Mouse (Mus musculus) forebrain, embryonic 11.5 days (tissue): ENCODE measurements at regions not wholly inside any gene's neighbourhood (a gene's known extent, or its start where the extent isn't known, plus 50 kb on each side); places are given as distances from the start of the nearest gene placed in this dataset.

Source experiments
- ATAC-seq: fragments of 200-750 bp; cut with Nextera tagmentation; replicated peaks from 2 replicates; pipeline ENCODE4 v1.8.0; 2017; ENCODE audit warnings: moderate TSS enrichment; ENCODE audit not compliant: low FRiP score
- DNase-seq: peaks from one replicate; pipeline ENCODE4 v3.0.0-alpha.2; 2017; ENCODE audit warnings: low spot score
- H3K27ac ChIP-seq: fragments of 300-500 bp; sonication (generic); 2 replicates; pipeline ENCODE4 v1.5.1; 2014; ENCODE audit warnings: low read depth, low read length
- H3K27me3 ChIP-seq: fragments of 300-500 bp; sonication (generic); 2 replicates; pipeline ENCODE4 v1.6.1; 2014; ENCODE audit warnings: mild to moderate bottlenecking, low read length, mixed read lengths; ENCODE audit not compliant: control insufficient read depth, insufficient read depth
- H3K36me3 ChIP-seq: fragments of 300-500 bp; sonication (generic); 2 replicates; pipeline ENCODE4 v1.6.1; 2014; ENCODE audit warnings: mild to moderate bottlenecking, low read length, moderate library complexity, mixed read lengths; ENCODE audit not compliant: control insufficient read depth, insufficient read depth
- H3K4me1 ChIP-seq: fragments of 300-500 bp; sonication (generic); replicated peaks from 2 replicates; pipeline ENCODE4 v1.6.1; 2014; ENCODE audit warnings: low read length, mixed read lengths; ENCODE audit not compliant: control insufficient read depth, insufficient read depth
- H3K4me2 ChIP-seq: fragments of 300-500 bp; sonication (generic); 2 replicates; pipeline ENCODE4 v1.6.1; 2014; ENCODE audit warnings: low read depth, mild to moderate bottlenecking, low read length, moderate library complexity, mixed read lengths; ENCODE audit not compliant: severe bottlenecking
- H3K4me3 ChIP-seq: fragments of 300-500 bp; sonication (generic); 2 replicates; pipeline ENCODE4 v1.5.1; 2014; ENCODE audit warnings: low read depth, low read length
- H3K9ac ChIP-seq: fragments of 300-500 bp; sonication (generic); 2 replicates; pipeline ENCODE4 v1.6.1; 2014; ENCODE audit warnings: low read length
- H3K9me3 ChIP-seq: fragments of 300-500 bp; sonication (generic); 2 replicates; pipeline ENCODE4 v1.6.1; 2016; ENCODE audit warnings: low read length, mixed read lengths; ENCODE audit not compliant: control insufficient read depth
- WGBS: fragments of 180-500 bp; shearing (Covaris S2); extraction: QIAGEN DNeasy Blood & Tissue Kit; methylation state at CpG from one replicate; pipeline ENCODE4 v1.1.7; 2014; 5-methylcytosine and 5-hydroxymethylcytosine counted together

GRCm38 (mm10) chr2:128493871-128494270, 97.1 kb upstream of the Spdye4c start:
- no peaks in the 10 kb centered on the region for H3K9me3 ChIP-seq
- no peaks in the 10 kb centered on the region for H3K27me3 ChIP-seq
- ATAC-seq (no peak), DNase-seq (no peak)
- no peak overlapping the region for H3K27ac ChIP-seq
- no peak overlapping the region for H3K4me2 ChIP-seq
- no peak overlapping the region for H3K9ac ChIP-seq
- 85% methylated on average over 5 of the region's 5 CpGs for WGBS
- no peak overlapping the region for H3K4me3 ChIP-seq
- no peaks in the 10 kb centered on the region for H3K4me1 ChIP-seq
- H3K36me3 ChIP-seq = no peaks in the 10 kb centered on the region

- DNase-seq = no peak
- Histone ChIP-seq H3K4me1 (no peaks in the 10 kb centered on the region), H3K27me3 (no peaks in the 10 kb centered on the region), H3K27ac (no peak overlapping the region), H3K4me3 (no peak overlapping the region), H3K4me2 (no peak overlapping the region), H3K9me3 (no peaks in the 10 kb centered on the region), H3K36me3 (no peaks in the 10 kb centered on the region), H3K9ac (no peak overlapping the region)
- no peak for ATAC-seq
- 38% methylated on average over 3 of the region's 3 CpGs for WGBS
Observed at GRCm38 (mm10) chr2:128497891-128498290, 93.1 kb upstream of the Spdye4c start.

- no peak overlapping the region for H3K9ac ChIP-seq
- no peaks in the 10 kb centered on the region for H3K4me1 ChIP-seq
- no peak for DNase-seq
- H3K36me3 ChIP-seq = no peaks in the 10 kb centered on the region
- H3K9me3 ChIP-seq = no peaks in the 10 kb centered on the region
- H3K27me3 ChIP-seq = no peaks in the 10 kb centered on the region
- no peak overlapping the region for H3K27ac ChIP-seq
- 87% methylated on average over 5 of the region's 5 CpGs for WGBS
- no peak overlapping the region for H3K4me3 ChIP-seq
- H3K4me2 ChIP-seq = no peak overlapping the region
- ATAC-seq = no peak
Observed at GRCm38 (mm10) chr2:128498611-128499010, 92.4 kb upstream of the Spdye4c start.

- Histone ChIP-seq H3K4me3 (no peak overlapping the region), H3K4me1 (no peaks in the 10 kb centered on the region), H3K4me2 (no peak overlapping the region), H3K27me3 (no peaks in the 10 kb centered on the region), H3K9me3 (no peaks in the 10 kb centered on the region), H3K9ac (no peak overlapping the region), H3K36me3 (no peaks in the 10 kb centered on the region), H3K27ac (no peak overlapping the region)
- ATAC-seq = no peak
- 84% methylated on average over 14 of the region's 14 CpGs for WGBS
- no peak for DNase-seq
Observed at GRCm38 (mm10) chr2:128499575-128500184, 91.3 kb upstream of the Spdye4c start.

- Histone ChIP-seq H3K9me3 (no peaks in the 10 kb centered on the region), H3K36me3 (no peaks in the 10 kb centered on the region), H3K4me3 (no peak overlapping the region), H3K9ac (no peak overlapping the region), H3K4me2 (no peak overlapping the region), H3K27ac (no peak overlapping the region), H3K27me3 (no peaks in the 10 kb centered on the region), H3K4me1 (no peaks in the 10 kb centered on the region)
- 80% methylated on average over 4 of the region's 4 CpGs for WGBS
- no peak for DNase-seq
- no peak for ATAC-seq
Observed at GRCm38 (mm10) chr2:128502676-128503075, 88.3 kb upstream of the Spdye4c start.

- Histone ChIP-seq H3K27ac (no peak overlapping the region), H3K4me3 (no peak overlapping the region), H3K9ac (no peak overlapping the region), H3K36me3 (no peaks in the 10 kb centered on the region), H3K4me2 (no peak overlapping the region), H3K9me3 (no peaks in the 10 kb centered on the region), H3K27me3 (no peaks in the 10 kb centered on the region), H3K4me1 (no peaks in the 10 kb centered on the region)
- ATAC-seq = no peak
- DNase-seq = no peak
- WGBS = 88% methylated on average over 2 of the region's 2 CpGs
Observed at GRCm38 (mm10) chr2:128503136-128503935, 87.7 kb upstream of the Spdye4c start.

- Histone ChIP-seq H3K27ac (no peak overlapping the region), H3K4me3 (no peak overlapping the region), H3K9ac (no peak overlapping the region), H3K4me1 (no peaks in the 10 kb centered on the region), H3K36me3 (no peaks in the 10 kb centered on the region), H3K27me3 (no peaks in the 10 kb centered on the region), H3K4me2 (no peak overlapping the region), H3K9me3 (no peaks in the 10 kb centered on the region)
- no peak for ATAC-seq
- WGBS = 66% methylated on average over 11 of the region's 11 CpGs
- no peak for DNase-seq
Observed at GRCm38 (mm10) chr2:128507591-128508243, 83.3 kb upstream of the Spdye4c start.

- no peak overlapping the region for H3K9ac ChIP-seq
- no peaks in the 10 kb centered on the region for H3K4me1 ChIP-seq
- DNase-seq = no peak
- no peak overlapping the region for H3K4me3 ChIP-seq
- no peak overlapping the region for H3K4me2 ChIP-seq
- H3K27ac ChIP-seq = no peak overlapping the region
- H3K9me3 ChIP-seq = no peaks in the 10 kb centered on the region
- no peaks in the 10 kb centered on the region for H3K36me3 ChIP-seq
- no peaks in the 10 kb centered on the region for H3K27me3 ChIP-seq
- 64% methylated on average over 2 of the region's 2 CpGs for WGBS
- no peak for ATAC-seq
Observed at GRCm38 (mm10) chr2:128508244-128508605, 82.8 kb upstream of the Spdye4c start.
